Mouse (Mus musculus) MEL (cell line): ENCODE measurements around the gene Fyb. TPM values are rescaled to one million over a fixed set of nuclear protein-coding genes. Genes with fewer than 3 reads are reported as not detected.

Experiments
- DNase-seq: peaks from one replicate; pipeline ENCODE4 v3.0.0; 2011; ENCODE audit warnings: low read depth, low spot score
- H3K27ac ChIP-seq: 2 replicates; pipeline ENCODE4 v1.5.1; 2012; ENCODE audit warnings: low read depth, mild to moderate bottlenecking, control low read depth, low read length, moderate library complexity; ENCODE audit not compliant: control insufficient read depth
- H3K27me3 ChIP-seq, 2 experiments: fragments of 150-350 bp in 1 of 2; sonication (generic) in 1 of 2; 2 replicates each; pipeline ENCODE4 v1.6.1; 2012; ENCODE audit warnings: low read length in 2 of 2, mild to moderate bottlenecking in 2 of 2, improper control_type of control experiment in 1 of 2, moderate library complexity in 1 of 2; ENCODE audit not compliant: insufficient read depth in 2 of 2, control insufficient read depth in 1 of 2
- H3K36me3 ChIP-seq, 2 experiments: 2 replicates each; pipeline ENCODE4 v1.6.1; 2012 to 2014; ENCODE audit warnings: low read length in 2 of 2, improper control_type of control experiment in 1 of 2, inconsistent platforms in 1 of 2, mild to moderate bottlenecking in 1 of 2; ENCODE audit not compliant: insufficient read depth in 2 of 2, control insufficient read depth in 1 of 2
- H3K4me1 ChIP-seq, 2 experiments: fragments of 150-350 bp in 1 of 2; sonication (generic) in 1 of 2; 2 replicates each; pipeline ENCODE4 v1.6.1; 2012; ENCODE audit warnings: low read length in 2 of 2, improper control_type of control experiment in 1 of 2, mild to moderate bottlenecking in 1 of 2; ENCODE audit not compliant: insufficient read depth in 2 of 2, control insufficient read depth in 1 of 2
- H3K4me3 ChIP-seq, 2 experiments: fragments of 150-350 bp in 1 of 2; sonication (generic) in 1 of 2; 2 replicates each; pipeline ENCODE4 v1.5.1; 2012; ENCODE audit warnings: low read depth in 2 of 2, low read length in 2 of 2, mild to moderate bottlenecking in 2 of 2, moderate library complexity in 2 of 2, control low read depth in 1 of 2, improper control_type of control experiment in 1 of 2; ENCODE audit not compliant: control insufficient read depth in 1 of 2, insufficient read depth in 1 of 2
- H3K79me2 ChIP-seq: 2 replicates; pipeline ENCODE4 v1.6.1; 2012; ENCODE audit warnings: mild to moderate bottlenecking, low read length, moderate library complexity; ENCODE audit not compliant: control insufficient read depth, poor library complexity, insufficient read depth
- H3K9ac ChIP-seq: 2 replicates; pipeline ENCODE4 v1.6.1; 2012; ENCODE audit warnings: low read depth, mild to moderate bottlenecking, control low read depth, low read length, moderate library complexity; ENCODE audit not compliant: control insufficient read depth, poor library complexity, severe bottlenecking
- H3K9me3 ChIP-seq: fragments of 150-350 bp; sonication (generic); replicated peaks from 2 replicates; pipeline ENCODE4 v1.6.1; 2012; ENCODE audit warnings: mild to moderate bottlenecking, low read length, improper control_type of control experiment, moderate library complexity; ENCODE audit not compliant: insufficient read depth
- CHD1 ChIP-seq: IDR thresholded peaks from 2 replicates; pipeline ENCODE4 v1.6.1; 2012; ENCODE audit warnings: low read depth, mild to moderate bottlenecking, inconsistent platforms, low read length, improper control_type of control experiment
- CHD2 ChIP-seq: IDR thresholded peaks from 2 replicates; pipeline ENCODE4 v1.6.1; 2011; ENCODE audit warnings: low read length, improper control_type of control experiment
- CTCF ChIP-seq, 3 experiments: IDR thresholded peaks in 2 of 3; conservative IDR thresholded peaks in 1 of 3; 2 replicates each; pipeline ENCODE4 v1.5.1; 2011 to 2012; ENCODE audit warnings: low read length in 3 of 3, low read depth in 2 of 3, mild to moderate bottlenecking in 2 of 3, improper control_type of control experiment in 1 of 3, inconsistent platforms in 1 of 3, mixed read lengths in 1 of 3, moderate library complexity in 1 of 3; ENCODE audit not compliant: control insufficient read depth in 1 of 3, insufficient read depth in 1 of 3, poor library complexity in 1 of 3, severe bottlenecking in 1 of 3
- E2F4 ChIP-seq: IDR thresholded peaks from 2 replicates; pipeline ENCODE4 v1.6.1; 2011; ENCODE audit warnings: low read depth, low read length, improper control_type of control experiment, borderline replicate concordance
- ELF1 ChIP-seq: IDR thresholded peaks from 2 replicates; pipeline ENCODE4 v1.6.1; 2014; ENCODE audit warnings: low read depth, mild to moderate bottlenecking, inconsistent platforms, low read length, improper control_type of control experiment, moderate library complexity
- EP300 ChIP-seq, 2 experiments: IDR thresholded peaks; 2 replicates each; pipeline ENCODE4 v1.6.1; 2011; ENCODE audit warnings: improper control_type of control experiment in 2 of 2, low read length in 2 of 2, low read depth in 1 of 2, mild to moderate bottlenecking in 1 of 2
- ETS1 ChIP-seq: IDR thresholded peaks from 2 replicates; pipeline ENCODE4 v1.6.1; 2012; ENCODE audit warnings: low read depth, mild to moderate bottlenecking, inconsistent platforms, low read length, improper control_type of control experiment, moderate library complexity
- GATA1 ChIP-seq: IDR thresholded peaks from 2 replicates; pipeline ENCODE4 v1.6.1; 2011; ENCODE audit warnings: low read depth, low read length, improper control_type of control experiment
- HCFC1 ChIP-seq: IDR thresholded peaks from 2 replicates; pipeline ENCODE4 v1.6.1; 2012; ENCODE audit warnings: low read depth, mild to moderate bottlenecking, inconsistent platforms, low read length, improper control_type of control experiment, moderate library complexity
- JUND ChIP-seq: IDR thresholded peaks from 2 replicates; pipeline ENCODE4 v1.6.1; 2011; ENCODE audit warnings: low read depth, mild to moderate bottlenecking, improper control_type of control experiment, low read length
- KAT2A ChIP-seq: conservative IDR thresholded peaks from 2 replicates; pipeline ENCODE4 v1.6.1; 2012; ENCODE audit warnings: low read depth, low read length, improper control_type of control experiment, inconsistent platforms
- MAZ ChIP-seq: IDR thresholded peaks from 2 replicates; pipeline ENCODE4 v1.6.1; 2012; ENCODE audit warnings: low read depth, mild to moderate bottlenecking, inconsistent platforms, low read length, improper control_type of control experiment
- MXI1 ChIP-seq: IDR thresholded peaks from 2 replicates; pipeline ENCODE4 v1.6.1; 2011; ENCODE audit warnings: mild to moderate bottlenecking, low read depth, low read length, improper control_type of control experiment
- MYC ChIP-seq: IDR thresholded peaks from 2 replicates; pipeline ENCODE4 v1.6.1; 2011; ENCODE audit warnings: low read depth, mild to moderate bottlenecking, low read length, improper control_type of control experiment, moderate library complexity
- NELFE ChIP-seq: IDR thresholded peaks from 2 replicates; pipeline ENCODE4 v1.6.1; 2011; ENCODE audit warnings: low read depth, low read length, improper control_type of control experiment
- NRF1 ChIP-seq: IDR thresholded peaks from 2 replicates; pipeline ENCODE4 v1.6.1; 2014; ENCODE audit warnings: low read depth, mild to moderate bottlenecking, inconsistent platforms, low read length, improper control_type of control experiment, moderate library complexity; ENCODE audit not compliant: poor library complexity, insufficient read depth, severe bottlenecking
- POLR2A ChIP-seq, 2 experiments: IDR thresholded peaks; 2 replicates each; pipeline ENCODE4 v1.6.1; 2011 to 2012; ENCODE audit warnings: low read length in 2 of 2, mild to moderate bottlenecking in 2 of 2, control low read depth in 1 of 2, improper control_type of control experiment in 1 of 2, low read depth in 1 of 2, moderate library complexity in 1 of 2; ENCODE audit not compliant: control insufficient read depth in 1 of 2, insufficient read depth in 1 of 2, poor library complexity in 1 of 2
- POLR2AphosphoS2 ChIP-seq: IDR thresholded peaks from 2 replicates; pipeline ENCODE4 v1.6.1; 2011; ENCODE audit warnings: low read length, improper control_type of control experiment
- RAD21 ChIP-seq: IDR thresholded peaks from 2 replicates; pipeline ENCODE4 v1.6.1; 2011; ENCODE audit warnings: mild to moderate bottlenecking, low read depth, low read length, improper control_type of control experiment
- RCOR1 ChIP-seq: IDR thresholded peaks from 2 replicates; pipeline ENCODE4 v1.6.1; 2012; ENCODE audit warnings: low read depth, mild to moderate bottlenecking, inconsistent platforms, low read length, improper control_type of control experiment
- SIN3A ChIP-seq: IDR thresholded peaks from 2 replicates; pipeline ENCODE4 v1.6.1; 2012; ENCODE audit warnings: low read length, improper control_type of control experiment, inconsistent platforms
- SMC3 ChIP-seq: IDR thresholded peaks from 2 replicates; pipeline ENCODE4 v1.6.1; 2011; ENCODE audit warnings: low read depth, low read length, improper control_type of control experiment
- TAL1 ChIP-seq: IDR thresholded peaks from 2 replicates; pipeline ENCODE4 v1.6.1; 2012; ENCODE audit warnings: mild to moderate bottlenecking, inconsistent platforms, low read length, moderate library complexity, mixed read lengths
- TBP ChIP-seq: IDR thresholded peaks from 2 replicates; pipeline ENCODE4 v1.8.0; 2011; ENCODE audit warnings: low read depth, low read length, improper control_type of control experiment
- TCF12 ChIP-seq: IDR thresholded peaks from 2 replicates; pipeline ENCODE4 v1.6.1; 2014; ENCODE audit warnings: low read depth, mild to moderate bottlenecking, inconsistent platforms, low read length, improper control_type of control experiment, moderate library complexity
- USF1 ChIP-seq: IDR thresholded peaks from 2 replicates; pipeline ENCODE4 v1.6.1; 2014; ENCODE audit warnings: low read depth, mild to moderate bottlenecking, inconsistent platforms, low read length, improper control_type of control experiment, moderate library complexity
- ZMIZ1 ChIP-seq: IDR thresholded peaks from 2 replicates; pipeline ENCODE4 v1.6.1; 2012; ENCODE audit warnings: low read depth, mild to moderate bottlenecking, inconsistent platforms, low read length, improper control_type of control experiment, moderate library complexity
- ZNF384 ChIP-seq: IDR thresholded peaks from 2 replicates; pipeline ENCODE4 v1.6.1; 2012; ENCODE audit warnings: low read depth, mild to moderate bottlenecking, inconsistent platforms, low read length, improper control_type of control experiment
- polyA plus RNA-seq, 2 experiments: library from polyadenylated mRNA; stranded (reverse) in 1 of 2; unstranded in 1 of 2; fragments of >175 nt in 1 of 2; fragments of >200 nt in 1 of 2; gene quantifications; 2 replicates each; pipeline versions ENCODE4 v1.2.1 to v1.2.4; 2012; ENCODE audit warnings: low replicate concordance in 2 of 2, low read depth in 1 of 2; ENCODE audit not compliant: insufficient read length in 2 of 2, insufficient read depth in 1 of 2, missing spikeins in 1 of 2
- total RNA-seq: library from RNA; depleted of rRNA; stranded (reverse); fragments of 300-350 nt; gene quantifications from 2 replicates; pipeline ENCODE4 v1.2.3, GENCODE M21; 2012

The Fyb gene
- total and polyA plus RNA-seq, 3 experiments: 175 to 208 TPM; not detected in 1

GRCm38 (mm10) chr15:6707936-6708525 is 185.4 kb downstream of the Fyb start, which contains the start of gene Rictor:
TSS of gene Rictor (plus strand) at chr15:6708379.
- Histone ChIP-seq H3K9me3 (no peaks in the 10 kb centered on the region), H3K27me3 (no peaks in the 10 kb centered on the region), H3K27ac (peak within 1 kb of the TSS; percentile 90), H3K4me3 (peak within 1 kb of the TSS; percentile 91 to 95), H3K36me3 (peaks cover 0 to 56% of the 10 kb centered on the region in 2 experiments; a peak in 2 of 4 replicates), H3K9ac (peak within 1 kb of the TSS; percentile 100), H3K79me2 (peaks cover 53% of the 10 kb centered on the region), H3K4me1 (peaks cover 17 to 30% of the 10 kb centered on the region in 2 experiments)
- no peak; a peak in 1 of 4 replicates for TF ChIP-seq EP300 (IDR thresholded peaks at IDR 0.05; ENCODE audit: low read depth in 1 of 2, low read length in 2 of 2)
- TF ChIP-seq RCOR1: no peak
- peak; percentile 88; the same call in 1 of the 2 replicates for TF ChIP-seq MAZ
- TF ChIP-seq SMC3: no peak
- no peak for TF ChIP-seq CTCF (IDR thresholded peaks at IDR 0.05 in 2 of 3, conservative IDR thresholded peaks at IDR 0.05 in 1 of 3; ENCODE audit: control insufficient read depth in 1 of 3, insufficient read depth in 1 of 3, low read depth in 2 of 3, low read length in 3 of 3, poor library complexity in 1 of 3, severe bottlenecking in 1 of 3)
- TF ChIP-seq ZNF384: no peak
- 0 out of 2 replicates have a peak, but pooled peaks have one; percentile 43 for TF ChIP-seq POLR2AphosphoS2
- peak; percentile 78 for TF ChIP-seq HCFC1
- TF ChIP-seq E2F4: peak; percentile 17; the same call in 1 of the 2 replicates
- no peak; the same call in none of the 2 replicates for TF ChIP-seq SIN3A
- TF ChIP-seq MXI1: peak; percentile 77
- peak; percentile 89 for TF ChIP-seq CHD2
- TF ChIP-seq TBP: peak; percentile 47; the same call in 1 of the 2 replicates
- no peak for TF ChIP-seq CHD1
- peak; percentile 64 for TF ChIP-seq NELFE
- TF ChIP-seq USF1: no peak
- TF ChIP-seq KAT2A: no peak
- peak; percentile 64; the same call in 1 of the 2 replicates for TF ChIP-seq ELF1
- peak; percentile 51 for TF ChIP-seq TCF12
- TF ChIP-seq ZMIZ1: no peak; the same call in none of the 2 replicates
- no peak for TF ChIP-seq RAD21
- no peak for TF ChIP-seq GATA1
- TF ChIP-seq ETS1: 0 out of 2 replicates have a peak, but pooled peaks have one; percentile 35
- peak; percentile 64 to 92; a peak in 3 of 4 replicates for TF ChIP-seq POLR2A (IDR thresholded peaks at IDR 0.05; ENCODE audit: control insufficient read depth in 1 of 2, insufficient read depth in 1 of 2, low read depth in 1 of 2, low read length in 2 of 2, poor library complexity in 1 of 2)
- no peak for TF ChIP-seq TAL1
- TF ChIP-seq MYC: peak; percentile 57; the same call in 1 of the 2 replicates
- peak; percentile 47; the same call in 1 of the 2 replicates for TF ChIP-seq NRF1
- no peak for TF ChIP-seq JUND
- peak; percentile 85 for DNase-seq
